Mouse (Mus musculus): ENCODE data around the gene Espnl. TPM values are rescaled to one million over a fixed set of nuclear protein-coding genes. Genes with fewer than 3 reads are reported as not detected.
A peak's percentile ranks its signal among the peaks of the same experiment; 100 is the strongest.

The Espnl gene
- polyA plus RNA-seq, 1 experiment from 2014 or later: not detected

DNA sequence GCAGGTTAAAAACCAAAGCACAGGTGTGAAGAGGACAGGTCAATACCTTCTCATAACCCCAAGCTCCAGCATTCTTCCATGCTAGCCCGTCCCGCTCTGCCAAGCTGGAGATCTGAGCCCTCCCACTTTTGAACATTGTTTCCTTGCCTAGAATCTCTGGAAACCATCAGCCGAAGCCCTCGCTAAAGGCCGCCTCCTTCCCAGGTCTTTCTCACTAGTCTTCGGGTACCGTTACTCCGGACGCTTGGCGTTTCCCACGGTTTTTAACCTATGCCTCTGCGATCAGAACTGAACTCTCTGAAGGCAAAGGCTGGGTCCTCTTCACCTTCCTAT, 76.0 kb downstream of the Espnl start:
- H3K9me3 ChIP-seq (replicated peaks; ENCODE audit: control insufficient read depth, low read length): no peaks in the 10 kb centered on the region

More for the DNA sequence above, 76.0 kb downstream of the Espnl start:
- Histone ChIP-seq H3K4me1 (ENCODE audit: control insufficient read depth, low read depth, low read length) (peaks cover 19% of the 10 kb centered on the region), H3K27ac (ENCODE audit: low read length) (peak overlapping the region; percentile 86), H3K9ac (ENCODE audit: low read depth, low read length) (peak overlapping the region; percentile 95), H3K27me3 (ENCODE audit: control insufficient read depth, insufficient read depth, low read depth, low read length) (no peaks in the 10 kb centered on the region), H3K4me3 (ENCODE audit: low read depth, low read length) (peak overlapping the region; percentile 93), H3K4me2 (ENCODE audit: low read depth, low read length) (peak overlapping the region; percentile 84), H3K36me3 (ENCODE audit: control insufficient read depth, insufficient read depth) (peaks cover 10% of the 10 kb centered on the region)
- 2% methylated on average over 12 of the region's 12 CpGs for WGBS (ENCODE audit: insufficient replicate concordance)
- no peak for ATAC-seq (ENCODE audit: low read depth)

Other genes starting within 250 kb of the Espnl start
- gene Rbm44, start 177.0 kb upstream of the Espnl start, polyA plus RNA-seq (2015; fragmentation: Nextera tagmentation; extraction: Ambion mirVana): 0.63 and 0.96 TPM in 2 replicates
- 4.9 and 5.2 TPM in 2 replicates for gene Ramp1, start 142.3 kb upstream of the Espnl start, polyA plus RNA-seq (2015; fragmentation: Nextera tagmentation; extraction: Ambion mirVana)
- 66.3 and 69.0 TPM in 2 replicates for gene Ube2f, start 71.8 kb upstream of the Espnl start, polyA plus RNA-seq (2015; fragmentation: Nextera tagmentation; extraction: Ambion mirVana)
- 29.6 and 33.4 TPM in 2 replicates for gene Scly, start 23.7 kb upstream of the Espnl start, polyA plus RNA-seq (2015; fragmentation: Nextera tagmentation; extraction: Ambion mirVana)
- gene Klhl30, start 28.9 kb downstream of the Espnl start, polyA plus RNA-seq (2015; fragmentation: Nextera tagmentation; extraction: Ambion mirVana): 0.15 and 0.46 TPM in 2 replicates
- 2.5 and 3.9 TPM in 2 replicates for gene Erfe, start 44.4 kb downstream of the Espnl start, polyA plus RNA-seq (2015; fragmentation: Nextera tagmentation; extraction: Ambion mirVana)
- gene Ilkap, start 76.7 kb downstream of the Espnl start, polyA plus RNA-seq (2015; fragmentation: Nextera tagmentation; extraction: Ambion mirVana): 57.6 and 63.2 TPM in 2 replicates
- 18.6 and 19.7 TPM in 2 replicates for gene Hes6, start 92.0 kb downstream of the Espnl start, polyA plus RNA-seq (2015; fragmentation: Nextera tagmentation; extraction: Ambion mirVana)
- gene Per2, start 137.2 kb downstream of the Espnl start, polyA plus RNA-seq (2015; fragmentation: Nextera tagmentation; extraction: Ambion mirVana): 3.6 and 4.1 TPM in 2 replicates
- gene Traf3ip1, start 172.6 kb downstream of the Espnl start, polyA plus RNA-seq (2015; fragmentation: Nextera tagmentation; extraction: Ambion mirVana): 1.5 and 2.0 TPM in 2 replicates
- gene Asb1, start 218.5 kb downstream of the Espnl start, polyA plus RNA-seq (2015; fragmentation: Nextera tagmentation; extraction: Ambion mirVana): 9.2 and 9.6 TPM in 2 replicates